Mouse (Mus musculus) layer of hippocampus, adult 2 months (tissue): ENCODE measurements around the gene Mgst1. TPM values are rescaled to one million over a fixed set of nuclear protein-coding genes. Genes with fewer than 3 reads are reported as not detected.

Source experiments
- DNase-seq, 2 experiments: peaks; one replicate each; pipeline ENCODE4 v3.0.0; 2022; ENCODE audit warnings: low spot score in 2 of 2
- H3K27ac ChIP-seq: fragments of 200-600 bp; 2 replicates; pipeline ENCODE4 v1.8.1; 2022
- H3K4me3 ChIP-seq: fragments of 200-600 bp; 2 replicates; pipeline ENCODE4 v1.8.1; 2022; ENCODE audit warnings: mild to moderate bottlenecking
- CTCF ChIP-seq: fragments of 200-600 bp; conservative IDR thresholded peaks from 2 replicates; pipeline ENCODE4 v1.8.1; 2022; ENCODE audit warnings: antibody characterized with exemption, mild to moderate bottlenecking, moderate library complexity
- total RNA-seq, 2 experiments: library from RNA; stranded (reverse); gene quantifications; 2 replicates each; pipeline ENCODE4 v1.2.3; 2021

The Mgst1 gene
- total RNA-seq, 2 experiments from 2014 or later, result 11.2 to 15.1 TPM

DNA sequence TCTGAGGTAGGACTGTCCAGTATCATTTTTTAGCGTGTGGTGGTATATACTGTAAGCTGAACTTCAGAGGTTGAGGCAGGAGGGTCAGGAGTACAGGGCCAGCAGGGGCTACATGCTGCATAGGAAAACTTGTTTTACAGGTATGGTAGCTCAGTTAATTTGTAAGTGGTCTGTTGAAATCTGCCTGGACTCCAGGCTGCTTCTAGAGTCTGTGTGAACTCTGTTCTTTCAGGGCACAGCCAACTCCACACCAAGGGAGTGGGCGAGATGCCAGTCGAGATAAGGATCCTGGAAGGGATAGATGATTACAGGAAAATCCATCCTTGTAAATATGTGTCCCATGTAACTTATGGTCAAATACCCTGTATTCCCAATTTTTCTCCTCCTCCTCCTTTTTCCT lies 3.3 kb downstream of the Mgst1 start:
- no peak overlapping the region for H3K4me3 ChIP-seq
- H3K27ac ChIP-seq, result no peak overlapping the region
- no peak for TF ChIP-seq CTCF
- DNase-seq, result no peak

DNA sequence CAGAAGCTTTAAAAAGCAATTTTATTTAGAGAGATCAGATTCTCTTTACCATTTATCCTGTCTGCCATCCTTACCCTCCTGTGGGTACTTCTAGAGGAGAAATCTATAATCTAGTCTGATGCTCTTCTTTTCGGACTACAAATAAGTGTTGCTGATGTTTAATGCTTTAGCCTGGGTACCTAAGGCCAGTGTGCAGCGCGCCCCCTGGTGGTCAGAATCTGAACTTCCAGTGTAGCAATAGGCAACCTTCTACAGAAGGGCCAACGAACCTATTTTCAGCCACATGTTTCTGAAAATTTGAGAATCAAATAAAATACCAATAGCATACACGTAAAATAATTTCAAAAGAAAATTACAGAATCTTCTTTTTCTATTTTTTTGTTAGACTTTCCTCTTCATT lies 13.0 kb downstream of the Mgst1 start:
- TF ChIP-seq CTCF, result peak; percentile 98
- peak; percentile 29 to 88 for DNase-seq
- Histone ChIP-seq H3K4me3 (no peak overlapping the region), H3K27ac (no peak overlapping the region)

DNA sequence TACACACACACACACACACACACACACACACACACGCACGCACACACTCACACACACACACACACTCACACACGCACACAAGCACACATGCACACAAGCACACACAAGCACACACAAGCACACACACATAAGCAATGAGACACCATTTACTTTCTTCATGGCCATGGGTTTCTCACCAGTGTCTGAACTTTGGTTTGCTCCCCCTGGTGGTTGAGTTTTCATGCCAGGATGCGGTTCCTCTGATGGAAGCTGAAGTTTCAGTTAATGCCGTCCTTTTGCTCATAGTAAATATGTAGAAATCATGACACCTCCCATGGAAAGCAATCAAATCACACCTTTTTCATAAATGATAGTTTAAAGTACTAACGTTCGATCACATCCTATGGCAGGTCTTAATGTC lies 23.8 kb downstream of the Mgst1 start:
- H3K27ac ChIP-seq, result no peak overlapping the region
- peak in 1 of 2 experiments; percentile 55 for DNase-seq
- TF ChIP-seq CTCF, result peak; percentile 70

DNA sequence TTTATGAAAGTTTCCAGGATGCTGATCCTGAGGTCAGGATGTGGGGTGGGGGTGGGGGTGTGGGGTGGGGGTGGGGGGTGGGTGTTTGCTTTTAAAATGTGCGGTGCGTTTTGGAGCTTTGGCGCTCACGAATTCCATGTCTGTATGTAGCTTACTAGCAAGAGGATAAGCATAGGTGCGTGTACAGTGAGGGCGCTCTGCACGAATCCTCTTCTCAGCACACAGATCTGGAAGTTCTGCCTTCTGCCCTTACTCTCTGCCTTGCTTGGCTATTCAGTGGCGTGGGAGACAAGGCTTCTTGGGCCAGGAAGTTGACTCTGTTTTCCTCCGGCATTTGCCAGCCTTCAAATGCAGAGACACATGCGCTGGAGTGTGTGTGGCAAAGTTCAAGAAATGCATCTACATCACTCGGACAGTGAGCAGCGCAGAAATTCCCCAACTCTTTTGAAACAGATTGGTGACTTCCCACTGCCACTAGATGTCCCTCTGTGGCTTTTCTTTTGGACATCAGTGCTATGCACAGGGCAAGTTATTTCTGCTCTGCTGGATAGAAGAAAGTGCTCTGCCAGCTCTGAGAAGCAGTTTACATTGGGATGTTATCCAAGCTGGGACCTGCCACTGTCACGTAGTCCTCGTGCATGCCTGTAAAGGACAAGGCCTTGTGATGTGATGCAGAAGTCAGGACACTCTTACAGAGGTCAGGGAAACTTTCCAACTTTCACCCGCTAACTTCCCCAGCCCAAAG lies 31.5 kb downstream of the Mgst1 start:
- TF ChIP-seq CTCF, result peak; percentile 81
- H3K4me3 ChIP-seq, result no peak overlapping the region
- peak; percentile 53 for DNase-seq
- no peak overlapping the region for H3K27ac ChIP-seq

More for the DNA sequence above, 23.8 kb downstream of the Mgst1 start:
- no peak overlapping the region for H3K4me3 ChIP-seq

Other genes with a start within 250 kb of the Mgst1 start
- not detected for gene Slc15a5, start 60.4 kb upstream of the Mgst1 start, total RNA-seq